ENCODE assay signal across 21 mouse cellular contexts in the genomic region with DNA sequence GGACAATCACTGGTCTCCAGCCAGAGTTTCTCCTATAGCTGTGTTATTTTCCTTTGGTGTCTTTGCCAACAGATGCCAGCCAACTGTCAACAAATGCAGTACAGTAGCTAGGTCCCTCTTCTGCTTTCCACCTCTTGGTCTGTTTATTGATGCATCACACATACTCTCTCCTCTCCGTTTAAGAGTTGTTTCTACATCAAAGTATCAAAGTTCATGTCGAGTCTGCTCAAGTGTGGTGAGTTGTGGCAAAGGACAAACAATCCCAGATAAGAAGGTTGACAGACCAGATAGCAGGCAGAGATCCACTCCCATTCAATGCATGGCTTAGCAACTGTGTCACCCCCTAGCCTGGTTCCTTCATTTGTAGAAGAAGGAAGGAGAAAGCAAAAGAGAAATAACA.
A peak's percentile ranks its signal among the peaks of the same experiment; 100 is the strongest.
DNase-seq lines count a peak whose midpoint lies in the region; ATAC-seq and TF ChIP-seq lines count a peak whose summit lies in the region.
"Had no signal": no experiment of that assay in that cellular context is flagged by ENCODE, and none has a peak within 500 bp of the region (broad histone marks: within the 10 kb centered on the region; RNA-seq: fewer than 3 reads in every experiment).

No protein-coding gene starts in this region.

- H3K9me3 ChIP-seq in kidney, embryonic 16.5 days (ENCODE audit: low read length), result peaks cover 3% of the 10 kb centered on the region; the same call in 1 of the 2 replicates
- no peaks in the 10 kb centered on the region for H3K9me3 ChIP-seq in kidney, embryonic 14.5 days (ENCODE audit: control insufficient read depth, low read length)
- H3K9me3 ChIP-seq: embryonic facial prominence, embryonic 12.5 days; embryonic facial prominence, embryonic 15.5 days; hindbrain, embryonic 12.5 days had no signal

- H3K36me3 ChIP-seq in kidney, adult 2 months (ENCODE audit: control insufficient read depth, insufficient read depth, low read length), result no peaks in the 10 kb centered on the region
- H3K36me3 ChIP-seq in kidney, embryonic 16.5 days (ENCODE audit: insufficient read depth, low read length), result no peaks in the 10 kb centered on the region
- H3K36me3 ChIP-seq in kidney, embryonic 14.5 days (ENCODE audit: control insufficient read depth, insufficient read depth, low read length), result no peaks in the 10 kb centered on the region
- H3K36me3 ChIP-seq: embryonic facial prominence, embryonic 12.5 days; embryonic facial prominence, embryonic 15.5 days; hindbrain, embryonic 12.5 days had no signal

- no peak overlapping the region for H3K4me2 ChIP-seq in kidney, embryonic 16.5 days (replicated peaks; ENCODE audit: low read depth, low read length)
- no peak overlapping the region for H3K4me2 ChIP-seq in kidney, embryonic 14.5 days (replicated peaks; ENCODE audit: low read depth, low read length)
- H3K4me2 ChIP-seq: embryonic facial prominence, embryonic 12.5 days; embryonic facial prominence, embryonic 15.5 days; heart, embryonic 11.5 days; hindbrain, embryonic 12.5 days had no signal

- no peak for TF ChIP-seq POLR2A in kidney, adult 2 months (IDR thresholded peaks at IDR 0.05; ENCODE audit: low read depth, low read length)

- 0 out of 2 replicates have a peak, but pooled peaks cover 5% of the 10 kb centered on the region for H3K4me1 ChIP-seq in kidney, adult 2 months (ENCODE audit: control insufficient read depth, insufficient read depth, low read length)
- 0 out of 2 replicates have a peak, but pooled peaks cover 5% of the 10 kb centered on the region for H3K4me1 ChIP-seq in kidney, embryonic 16.5 days (ENCODE audit: insufficient read depth, low read length)
- peaks cover 9% of the 10 kb centered on the region; the same call in 1 of the 2 replicates for H3K4me1 ChIP-seq in kidney, embryonic 14.5 days (ENCODE audit: control insufficient read depth, insufficient read depth, low read length)
- H3K4me1 ChIP-seq: embryonic facial prominence, embryonic 12.5 days; embryonic facial prominence, embryonic 15.5 days; hindbrain, embryonic 12.5 days had no signal

- peak; percentile 64 for DNase-seq in kidney, adult 2 months
- no peak for DNase-seq in kidney, postnatal 25 days
- peak; percentile 64 for DNase-seq in yolk sac, embryonic 10.5 days (ENCODE audit: low spot score)
- DNase-seq in urinary bladder, adult 2 months (ENCODE audit: low spot score), result no peak
- DNase-seq: adrenal gland, adult 2 months; adrenal gland, postnatal 14 days; cerebellum, adult 11 months; cerebellum, adult 2 months; cerebellum, adult 9-11 months; cerebellum, postnatal 25 days; forebrain, postnatal 0 days; gastrocnemius, adult 2 months; gastrocnemius, postnatal 14 days had no signal

- 22% methylated on average over 2 of the region's 2 CpGs for WGBS in kidney, adult 2 months
- WGBS in kidney, embryonic 16.5 days, result 19% methylated on average over 2 of the region's 2 CpGs
- WGBS in kidney, embryonic 14.5 days, result 19% methylated on average over 2 of the region's 2 CpGs

- TF ChIP-seq CTCF in kidney, adult 2 months (conservative IDR thresholded peaks at IDR 0.05; ENCODE audit: insufficient read depth, insufficient read length, low read depth, low read length), result no peak

- H3K4me3 ChIP-seq in kidney, adult 2 months (ENCODE audit: insufficient read depth, low read depth, low read length), result no peak overlapping the region
- H3K4me3 ChIP-seq in kidney, embryonic 16.5 days (ENCODE audit: low read length), result no peak overlapping the region
- H3K4me3 ChIP-seq in kidney, embryonic 14.5 days (ENCODE audit: low read length), result no peak overlapping the region
- H3K4me3 ChIP-seq: embryonic facial prominence, embryonic 12.5 days; embryonic facial prominence, embryonic 15.5 days; gastrocnemius, adult 2 months; hindbrain, embryonic 12.5 days had no signal

- no peak overlapping the region for H3K27ac ChIP-seq in kidney, adult 2 months (ENCODE audit: insufficient read depth, low read depth, low read length)
- no peak overlapping the region for H3K27ac ChIP-seq in kidney, embryonic 16.5 days (ENCODE audit: low read length)
- no peak overlapping the region for H3K27ac ChIP-seq in kidney, embryonic 14.5 days (ENCODE audit: low read depth, low read length)
- H3K27ac ChIP-seq: embryonic facial prominence, embryonic 12.5 days; embryonic facial prominence, embryonic 15.5 days; gastrocnemius, adult 2 months; hindbrain, embryonic 12.5 days had no signal

- ATAC-seq in kidney, embryonic 16.5 days (ENCODE audit: low FRiP score, low TSS enrichment), result 0 out of 2 replicates have a peak, but pooled peaks have one; percentile 40
- ATAC-seq in kidney, embryonic 14.5 days (ENCODE audit: low FRiP score, low TSS enrichment), result no peak; the same call in 1 of the 2 replicates
- ATAC-seq: CD4-positive, CD25-positive, alpha-beta regulatory T cell, adult 4 months; forebrain, embryonic 14.5 days; forebrain, postnatal 0 days had no signal

- no peak overlapping the region for H3K9ac ChIP-seq in kidney, embryonic 16.5 days (replicated peaks; ENCODE audit: low read length)
- no peak overlapping the region for H3K9ac ChIP-seq in kidney, embryonic 14.5 days (ENCODE audit: low read depth, low read length)
- H3K9ac ChIP-seq: embryonic facial prominence, embryonic 12.5 days; embryonic facial prominence, embryonic 15.5 days; forebrain, postnatal 0 days; hindbrain, embryonic 12.5 days had no signal

- H3K27me3 ChIP-seq in kidney, adult 2 months (replicated peaks; ENCODE audit: control insufficient read depth, insufficient read depth, low read length), result no peaks in the 10 kb centered on the region
- H3K27me3 ChIP-seq in kidney, embryonic 16.5 days (ENCODE audit: insufficient read depth, low read length), result no peaks in the 10 kb centered on the region
- no peaks in the 10 kb centered on the region for H3K27me3 ChIP-seq in kidney, embryonic 14.5 days (ENCODE audit: control insufficient read depth, insufficient read depth, low read length)
- H3K27me3 ChIP-seq: embryonic facial prominence, embryonic 12.5 days; embryonic facial prominence, embryonic 15.5 days; hindbrain, embryonic 12.5 days had no signal

Comparison
In these comparisons a context has a peak if more than half of its experiments do, and no peak if none do; other contexts are left out.
1. DNase-seq: peak in kidney, adult 2 months (single experiment) and yolk sac, embryonic 10.5 days (single experiment); none in kidney, postnatal 25 days (0 of 2) and urinary bladder, adult 2 months (single experiment).